Mouse (Mus musculus) lung, adult 2 months (tissue): ENCODE data around the gene Rexo2.
"Not testable (repeated sequence)": the region's sequence is repeated elsewhere in the genome, so short reads cannot be mapped to it uniquely, and the experiment has no call there.

Experiments
- CTCF ChIP-seq: fragments of 200-500 bp; IDR thresholded peaks from 2 replicates; pipeline ENCODE4 v1.5.1; 2011; ENCODE audit warnings: mild to moderate bottlenecking, low read length, control low read depth; ENCODE audit not compliant: insufficient read depth
- POLR2A ChIP-seq: fragments of 200-500 bp; IDR thresholded peaks from 2 replicates; pipeline ENCODE4 v1.6.1; 2011; ENCODE audit warnings: low read depth, mild to moderate bottlenecking, control low read depth, low read length, borderline replicate concordance; ENCODE audit errors: extremely low read depth

DNA sequence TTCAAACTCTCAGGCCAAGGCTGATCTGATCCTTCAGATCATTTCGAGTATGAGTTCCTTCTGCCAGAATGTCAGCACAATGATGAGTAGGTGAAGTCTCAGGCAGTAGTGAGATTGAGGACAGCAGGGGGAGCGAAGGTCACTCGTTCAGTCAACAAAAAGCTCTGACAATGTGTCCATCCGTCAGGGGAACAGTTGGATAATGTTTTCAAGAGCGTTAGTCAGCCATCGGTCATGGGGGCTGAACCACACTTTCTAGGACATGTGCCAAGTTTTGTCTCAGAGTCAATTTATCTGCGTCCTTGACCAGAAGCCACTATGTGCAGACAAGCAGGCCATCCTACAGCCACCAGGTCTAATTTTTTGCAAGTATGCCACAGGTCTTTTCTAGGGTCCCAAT lies 40.0 kb upstream of the Rexo2 start:
- not testable (repeated sequence) for TF ChIP-seq CTCF, POLR2A
